Mouse (Mus musculus) liver, postnatal 0 days (tissue): ENCODE measurements at regions not wholly inside any gene's neighbourhood (a gene's known extent, or its start where the extent isn't known, plus 50 kb on each side); places are given as distances from the start of the nearest gene placed in this dataset.

Source experiments
- CTCF ChIP-seq: sonication (generic); IDR thresholded peaks from 2 replicates; pipeline ENCODE4 v1.5.1; 2016; ENCODE audit warnings: antibody characterized with exemption, low read depth
- EP300 ChIP-seq: IDR thresholded peaks from 2 replicates; pipeline ENCODE4 v1.6.1; 2016; ENCODE audit warnings: antibody characterized with exemption, low read depth, mild to moderate bottlenecking

DNA sequence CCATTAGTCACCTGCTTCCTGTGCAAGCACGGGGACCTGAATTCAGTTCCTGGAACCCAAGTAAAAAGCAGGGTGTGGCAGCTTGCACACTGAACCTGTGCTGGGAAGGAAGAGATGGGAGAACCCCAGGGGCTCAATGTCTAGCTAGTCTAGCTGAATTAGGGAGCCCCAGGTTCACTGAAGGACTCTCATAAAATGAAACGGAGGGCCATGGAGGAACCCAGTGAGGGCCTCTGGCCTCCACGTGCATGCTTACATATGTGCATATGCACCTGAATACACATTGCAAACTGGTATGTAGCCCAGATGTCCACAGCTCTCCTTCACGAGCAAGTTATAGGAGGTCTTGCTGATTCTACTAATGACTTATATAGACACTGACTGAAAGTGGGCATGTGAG, 135.4 kb downstream of the Anxa2 start:
- no peak for TF ChIP-seq CTCF
- TF ChIP-seq EP300: no peak
